21 mouse cellular contexts compared by ENCODE assay signal in genomic region chr4:65203666-65204065, GRCm38 (mm10).
DNase-seq lines count a peak whose midpoint lies in the region; TF ChIP-seq lines count a peak whose summit lies in the region.
"Had no signal": no experiment of that assay in that cellular context is flagged by ENCODE, and none has a peak within 500 bp of the region (broad histone marks: within the 10 kb centered on the region; RNA-seq: fewer than 3 reads in every experiment).

No protein-coding gene starts in this region.

- H3K4me3 ChIP-seq in embryonic fibroblast, embryonic 13.5 days (ENCODE audit: insufficient read depth, low read length): no peak overlapping the region
- H3K4me3 ChIP-seq in forebrain, embryonic 10.5 days: no peak overlapping the region
- H3K4me3 ChIP-seq: embryonic facial prominence, embryonic 13.5 days; embryonic facial prominence, embryonic 15.5 days; forebrain, embryonic 12.5 days had no signal

- peaks cover 13% of the 10 kb centered on the region for H3K4me1 ChIP-seq in embryonic fibroblast, embryonic 13.5 days (ENCODE audit: control insufficient read depth, insufficient read depth, low read length)
- no peaks in the 10 kb centered on the region for H3K4me1 ChIP-seq in forebrain, embryonic 10.5 days
- H3K4me1 ChIP-seq: embryonic facial prominence, embryonic 13.5 days; embryonic facial prominence, embryonic 15.5 days; forebrain, embryonic 12.5 days had no signal

- H3K27ac ChIP-seq in embryonic fibroblast, embryonic 13.5 days (ENCODE audit: insufficient read depth, low read length): peak overlapping the region; percentile 80
- no peak overlapping the region for H3K27ac ChIP-seq in forebrain, embryonic 10.5 days
- H3K27ac ChIP-seq: embryonic facial prominence, embryonic 13.5 days; embryonic facial prominence, embryonic 15.5 days; forebrain, embryonic 12.5 days had no signal

- no peaks in the 10 kb centered on the region for H3K27me3 ChIP-seq in forebrain, embryonic 10.5 days (ENCODE audit: poor library complexity, severe bottlenecking)
- H3K27me3 ChIP-seq: CH12.LX; embryonic facial prominence, embryonic 13.5 days; embryonic facial prominence, embryonic 15.5 days; forebrain, embryonic 12.5 days; Patski had no signal

- peak; percentile 64 for DNase-seq in 3T3-L1 (ENCODE audit: low read depth, low spot score)
- peak; percentile 77 for DNase-seq in Muller cell, postnatal 12 days (ENCODE audit: inconsistent ontology term)
- no peak for DNase-seq in adrenal gland, postnatal 10 days
- DNase-seq in cerebellum, postnatal 4 days (ENCODE audit: low spot score in 2 of 2): no peak
- DNase-seq in left cerebral cortex, postnatal 14 days (ENCODE audit: low spot score in 2 of 2): no peak
- no peak for DNase-seq in forebrain, embryonic 10.5 days (ENCODE audit: extremely low spot score, low spot score)
- DNase-seq: adrenal gland, adult 8-10 months; adrenal gland, postnatal 25 days; cerebellum, adult 11-12 months; cerebellum, adult 2 months; cerebellum, adult 9-10 months; cerebellum, postnatal 10 days; cerebellum, postnatal 25 days; embryo, embryonic 11 days had no signal

- no peak for TF ChIP-seq POLR2A in embryonic fibroblast, embryonic 13.5 days (IDR thresholded peaks at IDR 0.05; ENCODE audit: low read depth, low read length)

- WGBS in forebrain, embryonic 10.5 days: 89% methylated on average over 5 of the region's 5 CpGs

- H3K9me3 ChIP-seq in forebrain, embryonic 10.5 days: no peaks in the 10 kb centered on the region
- H3K9me3 ChIP-seq: embryonic facial prominence, embryonic 13.5 days; embryonic facial prominence, embryonic 15.5 days; forebrain, embryonic 12.5 days had no signal

- H3K36me3 ChIP-seq in forebrain, embryonic 10.5 days (replicated peaks): peaks cover 18% of the 10 kb centered on the region
- H3K36me3 ChIP-seq: embryonic facial prominence, embryonic 13.5 days; embryonic facial prominence, embryonic 15.5 days; forebrain, embryonic 12.5 days; G1E had no signal

- intact Hi-C loops in left cerebral cortex, postnatal 14 days (cut with DNase I): no loop called here

- TF ChIP-seq CTCF in embryonic fibroblast, embryonic 13.5 days (IDR thresholded peaks at IDR 0.05; ENCODE audit: borderline replicate concordance, insufficient read depth, low read length): no peak

Comparison
In these comparisons a context has a peak if more than half of its experiments do, and no peak if none do; other contexts are left out.
1. DNase-seq: peak in 3T3-L1 (single experiment) and Muller cell, postnatal 12 days (single experiment); none in adrenal gland, postnatal 10 days (single experiment), cerebellum, postnatal 4 days (0 of 2), left cerebral cortex, postnatal 14 days (0 of 2) and forebrain, embryonic 10.5 days (single experiment).